Mouse (Mus musculus) liver, adult 2 months (tissue): ENCODE results near the gene Cacna1s. TPM values are rescaled to one million over a fixed set of nuclear protein-coding genes. Genes with fewer than 3 reads are reported as not detected.

ENCODE experiments used
- DNase-seq: peaks from one replicate; pipeline ENCODE4 v3.0.0-alpha.2; 2011; ENCODE audit warnings: low read depth, low spot score; ENCODE audit errors: extremely low read depth
- H3K27ac ChIP-seq: fragments of 200-500 bp; replicated peaks from 2 replicates; pipeline ENCODE4 v1.5.1; 2012; ENCODE audit warnings: low read depth, mild to moderate bottlenecking, control low read depth, inconsistent platforms, low read length; ENCODE audit not compliant: insufficient read depth
- H3K27me3 ChIP-seq: fragments of 200-500 bp; 2 replicates; pipeline ENCODE4 v1.6.1; 2012; ENCODE audit warnings: mild to moderate bottlenecking, moderate library complexity, low read length, inconsistent platforms; ENCODE audit not compliant: control insufficient read depth, insufficient read depth
- H3K36me3 ChIP-seq: fragments of 200-500 bp; 2 replicates; pipeline ENCODE4 v1.6.1; 2012; ENCODE audit warnings: low read length, inconsistent platforms; ENCODE audit not compliant: control insufficient read depth, insufficient read depth
- H3K4me1 ChIP-seq: fragments of 200-500 bp; 2 replicates; pipeline ENCODE4 v1.6.1; 2011; ENCODE audit warnings: low read length; ENCODE audit not compliant: control insufficient read depth, insufficient read depth
- H3K4me3 ChIP-seq: fragments of 200-500 bp; 2 replicates; pipeline ENCODE4 v1.5.1; 2011; ENCODE audit warnings: low read depth, mild to moderate bottlenecking, control low read depth, low read length, moderate library complexity; ENCODE audit not compliant: insufficient read depth
- H3K79me2 ChIP-seq: fragments of 200-500 bp; 2 replicates; pipeline ENCODE4 v1.6.1; 2012; ENCODE audit warnings: inconsistent platforms, mild to moderate bottlenecking, low read length, moderate library complexity; ENCODE audit not compliant: control insufficient read depth, insufficient read depth
- H3K9ac ChIP-seq: fragments of 200-500 bp; 2 replicates; pipeline ENCODE4 v1.6.1; 2012; ENCODE audit warnings: low read depth, mild to moderate bottlenecking, control low read depth, inconsistent platforms, low read length
- CTCF ChIP-seq: fragments of 200-500 bp; IDR thresholded peaks from 2 replicates; pipeline ENCODE4 v1.5.1; 2011; ENCODE audit warnings: low read depth, low read length, control low read depth
- POLR2A ChIP-seq: fragments of 200-500 bp; IDR thresholded peaks from 2 replicates; pipeline ENCODE4 v1.6.1; 2011; ENCODE audit warnings: low read length, control low read depth; ENCODE audit not compliant: insufficient read depth; ENCODE audit errors: extremely low read depth
- WGBS: fragments of 180-500 bp; shearing (Covaris S2); methylation state at CpG from one replicate; pipeline ENCODE4 v1.1.7; 2018; 5-methylcytosine and 5-hydroxymethylcytosine counted together
- polyA plus RNA-seq: library from polyadenylated mRNA; depleted of rRNA; stranded (reverse); fragments of >200 nt; gene quantifications from 2 replicates; pipeline ENCODE4 v1.2.3, GENCODE M21; 2012
- total RNA-seq: library from RNA; depleted of rRNA; stranded (reverse); fragments of >200 nt; gene quantifications from 2 replicates; pipeline ENCODE4 v1.2.3, GENCODE M21; 2014

Cacna1s gene
- total and polyA plus RNA-seq, 2 experiments: 0.65 TPM; not detected in 1

GRCm38 (mm10) chr1:136030201-136030600, 22.3 kb upstream of the Cacna1s start:
- H3K4me1 ChIP-seq: no peaks in the 10 kb centered on the region
- WGBS: 95% methylated on average over 7 of the region's 7 CpGs
- no peaks in the 10 kb centered on the region for H3K79me2 ChIP-seq
- H3K27me3 ChIP-seq: no peaks in the 10 kb centered on the region
- H3K27ac ChIP-seq: no peak overlapping the region
- TF ChIP-seq POLR2A (no peak), CTCF (no peak)
- no peak overlapping the region for H3K9ac ChIP-seq
- no peak overlapping the region for H3K4me3 ChIP-seq
- no peak for DNase-seq
- no peaks in the 10 kb centered on the region for H3K36me3 ChIP-seq

DNA sequence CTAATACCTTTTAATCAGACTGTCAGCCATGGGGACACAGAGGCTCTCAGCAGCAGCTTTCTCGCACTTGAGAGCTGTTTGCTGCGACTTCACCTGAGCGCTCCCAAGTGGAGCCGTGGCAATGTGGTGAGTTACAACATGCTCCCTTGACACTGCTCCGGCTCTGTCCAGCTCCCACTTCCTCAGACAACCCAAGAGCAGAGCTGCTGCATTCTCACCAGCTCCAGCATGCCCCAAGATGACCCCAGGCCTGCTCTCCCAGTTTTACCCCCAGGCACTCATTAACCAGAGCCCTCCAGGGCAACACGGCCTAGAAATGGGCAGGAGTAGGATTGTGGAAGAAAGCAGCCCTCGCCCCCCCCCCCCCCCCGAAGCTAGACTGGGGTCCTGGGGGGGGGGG, 20.9 kb upstream of the Cacna1s start:
- TF ChIP-seq CTCF: no peak
- no peak for TF ChIP-seq POLR2A
- Histone ChIP-seq H3K27ac (no peak overlapping the region), H3K4me1 (no peaks in the 10 kb centered on the region), H3K79me2 (no peaks in the 10 kb centered on the region), H3K9ac (no peak overlapping the region), H3K4me3 (no peak overlapping the region), H3K27me3 (no peaks in the 10 kb centered on the region), H3K36me3 (no peaks in the 10 kb centered on the region)
- no peak for DNase-seq
- 82% methylated on average over 8 of the region's 8 CpGs for WGBS

DNA sequence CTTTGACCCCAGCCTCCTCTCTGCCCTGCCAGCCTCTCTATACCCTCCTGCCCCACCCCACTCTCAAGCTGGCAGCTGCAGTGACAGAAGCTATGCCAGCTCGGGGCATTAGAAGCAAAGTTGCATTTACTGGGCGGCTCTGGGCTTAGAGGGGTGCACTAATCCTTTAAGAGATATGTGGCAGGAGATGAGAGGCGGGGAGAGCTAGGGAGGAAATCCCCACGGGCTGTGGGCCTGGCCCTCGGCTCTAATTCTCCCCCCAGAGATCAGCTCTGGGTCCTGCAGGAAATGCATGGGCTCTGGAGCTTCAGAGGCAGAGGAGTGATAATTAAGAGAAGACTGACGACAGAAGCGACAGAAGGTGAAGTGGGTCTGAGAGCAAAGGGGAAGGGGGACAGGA, 19.6 kb upstream of the Cacna1s start:
- H3K36me3 ChIP-seq: no peaks in the 10 kb centered on the region

DNA sequence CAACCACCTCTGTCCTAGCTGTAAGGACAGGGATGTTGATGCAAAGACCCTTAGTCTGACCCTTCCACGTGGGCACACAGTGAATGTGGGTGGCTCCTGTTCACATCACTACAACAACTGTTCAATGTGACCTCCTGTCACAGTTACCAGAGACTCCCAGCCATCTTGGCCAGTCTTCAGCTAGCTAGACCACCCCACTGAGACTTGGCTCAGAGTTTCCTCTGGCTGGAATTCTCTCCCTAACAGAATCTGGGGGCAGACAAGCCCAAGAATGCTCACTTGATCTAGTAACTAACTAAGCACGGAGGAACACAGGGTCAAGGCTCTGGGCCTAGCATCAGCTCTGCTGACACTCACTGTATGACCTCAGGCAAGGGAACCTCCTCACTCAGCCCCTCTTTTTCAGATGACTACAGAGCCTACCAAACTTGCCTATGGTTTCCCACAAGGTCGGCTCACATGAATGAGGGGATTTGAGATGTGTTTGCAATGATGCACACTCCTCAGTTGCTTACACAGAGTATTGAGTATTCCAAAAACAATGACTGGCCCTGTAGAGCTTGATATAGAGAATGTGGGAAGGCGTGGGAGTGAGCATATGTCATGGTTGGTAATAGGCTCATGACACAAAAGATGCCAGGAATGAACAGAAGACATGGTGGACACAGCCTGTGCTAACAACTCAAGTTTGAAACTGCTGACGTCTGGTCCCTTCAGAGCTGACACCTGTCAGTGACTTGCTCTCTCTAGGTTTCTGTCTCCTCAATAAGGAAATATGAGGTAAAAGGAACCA, 13.6 kb upstream of the Cacna1s start:
- 73% methylated on average over 5 of the region's 5 CpGs for WGBS
- Histone ChIP-seq H3K79me2 (no peaks in the 10 kb centered on the region), H3K36me3 (no peaks in the 10 kb centered on the region), H3K27me3 (no peaks in the 10 kb centered on the region; the same call in 1 of the 2 replicates), H3K4me1 (no peaks in the 10 kb centered on the region), H3K27ac (no peak overlapping the region), H3K9ac (no peak overlapping the region), H3K4me3 (no peak overlapping the region)
- TF ChIP-seq CTCF (no peak), POLR2A (no peak)
- DNase-seq: no peak

More for the DNA sequence above, 19.6 kb upstream of the Cacna1s start:
- Histone ChIP-seq H3K79me2 (no peaks in the 10 kb centered on the region), H3K4me3 (no peak overlapping the region), H3K4me1 (no peaks in the 10 kb centered on the region), H3K9ac (no peak overlapping the region), H3K27me3 (no peaks in the 10 kb centered on the region), H3K27ac (no peak overlapping the region)
- 73% methylated on average over 7 of the region's 7 CpGs for WGBS
- TF ChIP-seq POLR2A: no peak
- TF ChIP-seq CTCF: no peak
- no peak for DNase-seq

- Histone ChIP-seq H3K27ac (no peak overlapping the region), H3K4me1 (no peaks in the 10 kb centered on the region), H3K4me3 (no peak overlapping the region), H3K79me2 (no peaks in the 10 kb centered on the region), H3K27me3 (no peaks in the 10 kb centered on the region; the same call in 1 of the 2 replicates), H3K9ac (no peak overlapping the region), H3K36me3 (no peaks in the 10 kb centered on the region)
- no peak for DNase-seq
- no peak for TF ChIP-seq CTCF
- TF ChIP-seq POLR2A: no peak
- 28% methylated on average over 11 of the region's 11 CpGs for WGBS
Measured at GRCm38 (mm10) chr1:136040452-136040851, 12.1 kb upstream of the Cacna1s start.

- Histone ChIP-seq H3K4me1 (no peaks in the 10 kb centered on the region), H3K9ac (no peak overlapping the region), H3K36me3 (no peaks in the 10 kb centered on the region), H3K79me2 (no peaks in the 10 kb centered on the region), H3K27me3 (no peaks in the 10 kb centered on the region; the same call in 1 of the 2 replicates), H3K27ac (no peak overlapping the region), H3K4me3 (no peak overlapping the region)
- DNase-seq: no peak
- WGBS: 14% methylated on average over 4 of the region's 4 CpGs
- TF ChIP-seq CTCF: no peak
- no peak for TF ChIP-seq POLR2A
Measured at GRCm38 (mm10) chr1:136040874-136041273, 11.7 kb upstream of the Cacna1s start.
